Mouse (Mus musculus): ENCODE data around the gene Cfap43.

Cfap43 gene

GRCm38 (mm10) chr19:47915251-47915650, 3.8 kb downstream of the Cfap43 start:
- no peak for DNase-seq (ENCODE audit: low spot score)

- DNase-seq (ENCODE audit: low spot score): no peak
Observed at GRCm38 (mm10) chr19:47914191-47914590, 4.9 kb downstream of the Cfap43 start.

- no peak for DNase-seq (ENCODE audit: low spot score)
Observed at GRCm38 (mm10) chr19:47913344-47913743, 5.7 kb downstream of the Cfap43 start.

GRCm38 (mm10) chr19:47910751-47911150, 8.3 kb downstream of the Cfap43 start:
- DNase-seq (ENCODE audit: low spot score): no peak

GRCm38 (mm10) chr19:47910117-47910618, 8.9 kb downstream of the Cfap43 start:
- no peak for DNase-seq (ENCODE audit: low spot score)

- DNase-seq (ENCODE audit: low spot score): no peak
Observed at GRCm38 (mm10) chr19:47909387-47910116, 9.5 kb downstream of the Cfap43 start.

- DNase-seq (ENCODE audit: low spot score): no peak
Observed at GRCm38 (mm10) chr19:47908961-47909371, 10.1 kb downstream of the Cfap43 start.

GRCm38 (mm10) chr19:47907596-47907995, 11.5 kb downstream of the Cfap43 start:
- no peak for DNase-seq (ENCODE audit: low spot score)

- DNase-seq (ENCODE audit: low spot score): no peak
Observed at GRCm38 (mm10) chr19:47905603-47906002, 13.5 kb downstream of the Cfap43 start.

GRCm38 (mm10) chr19:47905081-47905480, 14.0 kb downstream of the Cfap43 start:
- no peak for DNase-seq (ENCODE audit: low spot score)

GRCm38 (mm10) chr19:47903679-47904078, 15.4 kb downstream of the Cfap43 start:
- DNase-seq (ENCODE audit: low spot score): no peak

GRCm38 (mm10) chr19:47902316-47903201, 16.5 kb downstream of the Cfap43 start:
- DNase-seq (ENCODE audit: low spot score): no peak

- DNase-seq (ENCODE audit: low spot score): no peak
Observed at GRCm38 (mm10) chr19:47900558-47900957, 18.5 kb downstream of the Cfap43 start.

- no peak for DNase-seq (ENCODE audit: low spot score)
Observed at GRCm38 (mm10) chr19:47900012-47900411, 19.1 kb downstream of the Cfap43 start.

- DNase-seq (ENCODE audit: low spot score): no peak
Observed at GRCm38 (mm10) chr19:47898472-47899079, 20.5 kb downstream of the Cfap43 start.

- no peak for DNase-seq (ENCODE audit: low spot score)
Observed at GRCm38 (mm10) chr19:47893092-47893491, 26.0 kb downstream of the Cfap43 start.

GRCm38 (mm10) chr19:47891562-47892312, 27.4 kb downstream of the Cfap43 start:
- DNase-seq (ENCODE audit: low spot score): peak; percentile 78

- DNase-seq (ENCODE audit: low spot score): no peak
Observed at GRCm38 (mm10) chr19:47890489-47891130, 28.5 kb downstream of the Cfap43 start.

GRCm38 (mm10) chr19:47888037-47888436, 31.1 kb downstream of the Cfap43 start:
- no peak for DNase-seq (ENCODE audit: low spot score)

GRCm38 (mm10) chr19:47887417-47887816, 31.7 kb downstream of the Cfap43 start:
- DNase-seq (ENCODE audit: low spot score): no peak

GRCm38 (mm10) chr19:47886617-47887016, 32.5 kb downstream of the Cfap43 start:
- DNase-seq (ENCODE audit: low spot score): peak; percentile 34

All from adipocyte (in vitro differentiated cells).